Mouse (Mus musculus) embryo, embryonic 10.5 days (tissue): ENCODE data around the gene Eif4ebp2.
"Not testable (repeated sequence)": the region's sequence is repeated elsewhere in the genome, so short reads cannot be mapped to it uniquely, and the experiment has no call there.

Experiments
- DNase-seq: peaks from one replicate; pipeline ENCODE4 v3.0.0-alpha.2; 2015; ENCODE audit warnings: low spot score

Gene Eif4ebp2

GRCm38 (mm10) chr10:61465009-61465408 is 12.5 kb upstream of the Eif4ebp2 start:
- DNase-seq, result no peak

GRCm38 (mm10) chr10:61457182-61457581 is 4.7 kb upstream of the Eif4ebp2 start:
- DNase-seq, result no peak

GRCm38 (mm10) chr10:61453171-61453570 is 710 bp upstream of the Eif4ebp2 start:
- DNase-seq, result not testable (repeated sequence)

- DNase-seq, result peak; percentile 33
Measured at GRCm38 (mm10) chr10:61451931-61452617, 387 bp downstream of the Eif4ebp2 start.

- peak; percentile 52 for DNase-seq
Measured at GRCm38 (mm10) chr10:61451463-61451930, 964 bp downstream of the Eif4ebp2 start.

- no peak for DNase-seq
Measured at GRCm38 (mm10) chr10:61448834-61449233, 3.6 kb downstream of the Eif4ebp2 start.

- DNase-seq, result no peak
Measured at GRCm38 (mm10) chr10:61447581-61448353, 4.7 kb downstream of the Eif4ebp2 start.

- no peak for DNase-seq
Measured at GRCm38 (mm10) chr10:61445016-61445415, 7.4 kb downstream of the Eif4ebp2 start.

GRCm38 (mm10) chr10:61443876-61444275 is 8.6 kb downstream of the Eif4ebp2 start:
- no peak for DNase-seq

GRCm38 (mm10) chr10:61443456-61443855 is 9.0 kb downstream of the Eif4ebp2 start:
- DNase-seq, result no peak

- no peak for DNase-seq
Measured at GRCm38 (mm10) chr10:61440202-61440800, 12.2 kb downstream of the Eif4ebp2 start.

GRCm38 (mm10) chr10:61431375-61431774 is 21.1 kb downstream of the Eif4ebp2 start:
- DNase-seq, result no peak

- no peak for DNase-seq
Measured at GRCm38 (mm10) chr10:61429043-61429442, 23.4 kb downstream of the Eif4ebp2 start.

GRCm38 (mm10) chr10:61428416-61428815 is 24.0 kb downstream of the Eif4ebp2 start:
- no peak for DNase-seq

GRCm38 (mm10) chr10:61427951-61428350 is 24.5 kb downstream of the Eif4ebp2 start:
- no peak for DNase-seq

- DNase-seq, result no peak
Measured at GRCm38 (mm10) chr10:61426251-61426757, 26.2 kb downstream of the Eif4ebp2 start.

GRCm38 (mm10) chr10:61425047-61425446 is 27.4 kb downstream of the Eif4ebp2 start:
- DNase-seq, result no peak

GRCm38 (mm10) chr10:61424500-61424899 is 28.0 kb downstream of the Eif4ebp2 start:
- no peak for DNase-seq

- no peak for DNase-seq
Measured at GRCm38 (mm10) chr10:61423289-61423688, 29.2 kb downstream of the Eif4ebp2 start.

- DNase-seq, result no peak
Measured at GRCm38 (mm10) chr10:61422861-61423260, 29.6 kb downstream of the Eif4ebp2 start.

GRCm38 (mm10) chr10:61420011-61420410 is 32.5 kb downstream of the Eif4ebp2 start:
- DNase-seq, result no peak

- peak; percentile 58 for DNase-seq
Measured at GRCm38 (mm10) chr10:61419146-61419545, 33.3 kb downstream of the Eif4ebp2 start.
